Mouse (Mus musculus): ENCODE measurements around the gene Fbxo7. TPM values are rescaled to one million over a fixed set of nuclear protein-coding genes. Genes with fewer than 3 reads are reported as not detected.
"Not testable (repeated sequence)": the region's sequence is repeated elsewhere in the genome, so short reads cannot be mapped to it uniquely, and the experiment has no call there.

Fbxo7 gene
- polyA plus RNA-seq, 1 experiment from 2014 or later, result 37.6 TPM

- ATAC-seq (ENCODE audit: insufficient number of reproducible peaks, insufficient read depth, low FRiP score, low read depth), result no peak
- Histone ChIP-seq H3K4me1 (ENCODE audit: control insufficient read depth, insufficient read depth, low read length) (no peaks in the 10 kb centered on the region), H3K4me3 (ENCODE audit: low read depth, low read length) (no peak overlapping the region), H3K9me3 (ENCODE audit: control insufficient read depth, low read depth, low read length) (no peaks in the 10 kb centered on the region), H3K9ac (replicated peaks; ENCODE audit: low read depth, low read length) (no peak overlapping the region), H3K27ac (ENCODE audit: low read length) (no peak overlapping the region), H3K4me2 (replicated peaks; ENCODE audit: low read depth, low read length) (no peak overlapping the region), H3K27me3 (ENCODE audit: control insufficient read depth, insufficient read depth, low read length) (no peaks in the 10 kb centered on the region), H3K36me3 (ENCODE audit: control insufficient read depth, insufficient read depth, low read length) (no peaks in the 10 kb centered on the region; the same call in 1 of the 2 replicates)
- 89% methylated on average over 2 of the region's 2 CpGs for WGBS
Measured at GRCm38 (mm10) chr10:86025906-86026305, 4.1 kb downstream of the Fbxo7 start.

GRCm38 (mm10) chr10:86026354-86026753, 4.6 kb downstream of the Fbxo7 start:
- H3K4me1 ChIP-seq (ENCODE audit: control insufficient read depth, insufficient read depth, low read length), result no peaks in the 10 kb centered on the region

GRCm38 (mm10) chr10:86026807-86027206, 5.0 kb downstream of the Fbxo7 start:
- not testable (repeated sequence) for H3K9ac ChIP-seq (replicated peaks; ENCODE audit: low read depth, low read length); H3K4me2 ChIP-seq (replicated peaks; ENCODE audit: low read depth, low read length); H3K9me3 ChIP-seq (ENCODE audit: control insufficient read depth, low read depth, low read length); ATAC-seq (ENCODE audit: insufficient number of reproducible peaks, insufficient read depth, low FRiP score, low read depth); H3K36me3 ChIP-seq (ENCODE audit: control insufficient read depth, insufficient read depth, low read length); H3K4me3 ChIP-seq (ENCODE audit: low read depth, low read length); H3K27ac ChIP-seq (ENCODE audit: low read length); H3K27me3 ChIP-seq (ENCODE audit: control insufficient read depth, insufficient read depth, low read length); H3K4me1 ChIP-seq (ENCODE audit: control insufficient read depth, insufficient read depth, low read length)
- whole genome bisulfite sequencing, result 85% methylated on average over 1 of the region's 1 CpGs

More at GRCm38 (mm10) chr10:86026354-86026753, 4.6 kb downstream of the Fbxo7 start:
- no peak overlapping the region for H3K4me2 ChIP-seq (replicated peaks; ENCODE audit: low read depth, low read length)
- no peak overlapping the region for H3K27ac ChIP-seq (ENCODE audit: low read length)
- no peak; the same call in 1 of the 2 replicates for ATAC-seq (ENCODE audit: insufficient number of reproducible peaks, insufficient read depth, low FRiP score, low read depth)
- H3K27me3 ChIP-seq (ENCODE audit: control insufficient read depth, insufficient read depth, low read length), result no peaks in the 10 kb centered on the region
- WGBS, result 84% methylated on average over 3 of the region's 3 CpGs
- no peak overlapping the region for H3K9ac ChIP-seq (replicated peaks; ENCODE audit: low read depth, low read length)
- H3K9me3 ChIP-seq (ENCODE audit: control insufficient read depth, low read depth, low read length), result no peaks in the 10 kb centered on the region
- H3K4me3 ChIP-seq (ENCODE audit: low read depth, low read length), result no peak overlapping the region
- H3K36me3 ChIP-seq (ENCODE audit: control insufficient read depth, insufficient read depth, low read length), result no peaks in the 10 kb centered on the region; the same call in 1 of the 2 replicates

- Histone ChIP-seq H3K27me3 (ENCODE audit: control insufficient read depth, insufficient read depth, low read length) (no peaks in the 10 kb centered on the region), H3K4me3 (ENCODE audit: low read depth, low read length) (no peak overlapping the region), H3K27ac (ENCODE audit: low read length) (no peak overlapping the region), H3K9me3 (ENCODE audit: control insufficient read depth, low read depth, low read length) (no peaks in the 10 kb centered on the region), H3K36me3 (ENCODE audit: control insufficient read depth, insufficient read depth, low read length) (no peaks in the 10 kb centered on the region; the same call in 1 of the 2 replicates), H3K4me2 (replicated peaks; ENCODE audit: low read depth, low read length) (no peak overlapping the region), H3K9ac (replicated peaks; ENCODE audit: low read depth, low read length) (no peak overlapping the region), H3K4me1 (ENCODE audit: control insufficient read depth, insufficient read depth, low read length) (peaks cover 3% of the 10 kb centered on the region; the same call in 1 of the 2 replicates)
- no peak for ATAC-seq (ENCODE audit: insufficient number of reproducible peaks, insufficient read depth, low FRiP score, low read depth)
- WGBS, result 83% methylated on average over 7 of the region's 7 CpGs
Measured at GRCm38 (mm10) chr10:86030743-86031142, 9.0 kb downstream of the Fbxo7 start.

GRCm38 (mm10) chr10:86032517-86032916, 10.7 kb downstream of the Fbxo7 start:
- 82% methylated on average over 3 of the region's 3 CpGs for WGBS
- H3K4me2 ChIP-seq (replicated peaks; ENCODE audit: low read depth, low read length), result no peak overlapping the region
- H3K9me3 ChIP-seq (ENCODE audit: control insufficient read depth, low read depth, low read length), result no peaks in the 10 kb centered on the region
- H3K27me3 ChIP-seq (ENCODE audit: control insufficient read depth, insufficient read depth, low read length), result no peaks in the 10 kb centered on the region
- ATAC-seq (ENCODE audit: insufficient number of reproducible peaks, insufficient read depth, low FRiP score, low read depth), result no peak
- H3K27ac ChIP-seq (ENCODE audit: low read length), result no peak overlapping the region
- H3K4me3 ChIP-seq (ENCODE audit: low read depth, low read length), result no peak overlapping the region
- no peak overlapping the region for H3K9ac ChIP-seq (replicated peaks; ENCODE audit: low read depth, low read length)
- peaks cover 3% of the 10 kb centered on the region; the same call in 1 of the 2 replicates for H3K36me3 ChIP-seq (ENCODE audit: control insufficient read depth, insufficient read depth, low read length)
- H3K4me1 ChIP-seq (ENCODE audit: control insufficient read depth, insufficient read depth, low read length), result peaks cover 3% of the 10 kb centered on the region; the same call in 1 of the 2 replicates

- H3K27me3 ChIP-seq (ENCODE audit: control insufficient read depth, insufficient read depth, low read length), result no peaks in the 10 kb centered on the region
- no peaks in the 10 kb centered on the region for H3K9me3 ChIP-seq (ENCODE audit: control insufficient read depth, low read depth, low read length)
- no peak overlapping the region for H3K4me2 ChIP-seq (replicated peaks; ENCODE audit: low read depth, low read length)
- no peak overlapping the region for H3K4me3 ChIP-seq (ENCODE audit: low read depth, low read length)
- H3K36me3 ChIP-seq (ENCODE audit: control insufficient read depth, insufficient read depth, low read length), result peaks cover 3% of the 10 kb centered on the region; the same call in 1 of the 2 replicates
- H3K27ac ChIP-seq (ENCODE audit: low read length), result no peak overlapping the region
- peak; percentile 82 for ATAC-seq (ENCODE audit: insufficient number of reproducible peaks, insufficient read depth, low FRiP score, low read depth)
- 85% methylated on average over 2 of the region's 2 CpGs for WGBS
- H3K9ac ChIP-seq (replicated peaks; ENCODE audit: low read depth, low read length), result no peak overlapping the region
- H3K4me1 ChIP-seq (ENCODE audit: control insufficient read depth, insufficient read depth, low read length), result peaks cover 3% of the 10 kb centered on the region; the same call in 1 of the 2 replicates
Measured at GRCm38 (mm10) chr10:86034007-86034728, 12.4 kb downstream of the Fbxo7 start.

- Histone ChIP-seq H3K9ac (replicated peaks; ENCODE audit: low read depth, low read length) (no peak overlapping the region), H3K36me3 (ENCODE audit: control insufficient read depth, insufficient read depth, low read length) (peaks cover 12% of the 10 kb centered on the region; the same call in 1 of the 2 replicates), H3K4me1 (ENCODE audit: control insufficient read depth, insufficient read depth, low read length) (no peaks in the 10 kb centered on the region), H3K27me3 (ENCODE audit: control insufficient read depth, insufficient read depth, low read length) (no peaks in the 10 kb centered on the region), H3K4me3 (ENCODE audit: low read depth, low read length) (no peak overlapping the region), H3K27ac (ENCODE audit: low read length) (no peak overlapping the region), H3K9me3 (ENCODE audit: control insufficient read depth, low read depth, low read length) (no peaks in the 10 kb centered on the region), H3K4me2 (replicated peaks; ENCODE audit: low read depth, low read length) (no peak overlapping the region)
- WGBS, result 86% methylated on average over 4 of the region's 4 CpGs
- no peak for ATAC-seq (ENCODE audit: insufficient number of reproducible peaks, insufficient read depth, low FRiP score, low read depth)
Measured at GRCm38 (mm10) chr10:86043651-86044050, 21.9 kb downstream of the Fbxo7 start.

GRCm38 (mm10) chr10:86044066-86044465, 22.3 kb downstream of the Fbxo7 start:
- Histone ChIP-seq H3K36me3 (ENCODE audit: control insufficient read depth, insufficient read depth, low read length) (peaks cover 12% of the 10 kb centered on the region; the same call in 1 of the 2 replicates), H3K9me3 (ENCODE audit: control insufficient read depth, low read depth, low read length) (no peaks in the 10 kb centered on the region), H3K27me3 (ENCODE audit: control insufficient read depth, insufficient read depth, low read length) (no peaks in the 10 kb centered on the region), H3K4me3 (ENCODE audit: low read depth, low read length) (no peak overlapping the region), H3K9ac (replicated peaks; ENCODE audit: low read depth, low read length) (no peak overlapping the region), H3K4me1 (ENCODE audit: control insufficient read depth, insufficient read depth, low read length) (no peaks in the 10 kb centered on the region), H3K4me2 (replicated peaks; ENCODE audit: low read depth, low read length) (no peak overlapping the region), H3K27ac (ENCODE audit: low read length) (no peak overlapping the region)
- 91% methylated on average over 8 of the region's 8 CpGs for WGBS
- ATAC-seq (ENCODE audit: insufficient number of reproducible peaks, insufficient read depth, low FRiP score, low read depth), result no peak
